Mouse (Mus musculus) G1E (cell line): ENCODE data around the gene Cenpa.

ENCODE experiments used
- CTCF ChIP-seq: IDR thresholded peaks from 2 replicates; pipeline ENCODE4 v1.5.1; 2012; ENCODE audit warnings: low read depth, low read length, inconsistent platforms, mixed read lengths
- GATA1 ChIP-seq: IDR thresholded peaks from 2 replicates; pipeline ENCODE4 v1.6.1; 2012; ENCODE audit warnings: borderline replicate concordance, low read length, inconsistent platforms, mixed read lengths
- POLR2AphosphoS5 ChIP-seq: IDR thresholded peaks from 2 replicates; pipeline ENCODE4 v1.6.1; 2012; ENCODE audit warnings: low read depth, low read length, inconsistent platforms; ENCODE audit not compliant: insufficient replicate concordance

GRCm38 (mm10) chr5:30669496-30669830 lies 2.9 kb downstream of the Cenpa start:
- TF ChIP-seq CTCF (no peak), POLR2AphosphoS5 (no peak), GATA1 (no peak)
